Mouse (Mus musculus): ENCODE results near the gene Qars. TPM values are rescaled to one million over a fixed set of nuclear protein-coding genes. Genes with fewer than 3 reads are reported as not detected.
A peak's percentile ranks its signal among the peaks of the same experiment; 100 is the strongest.

Gene Qars
- total RNA-seq (2021) (100 to 1,000 TPM; 186 to 192 TPM), polyA plus RNA-seq (2012; rRNA removed) (173 and 186 TPM in 2 replicates)
- long read RNA-seq, transcript Qars-201 (24 exons, 2,800 nt): major isoform, 87 of 103 reads
- long read RNA-seq, partial matches to known transcripts: 7 of 103 reads
- long read RNA-seq, other reads (novel, unspliced or antisense): 9 of 103 reads

GRCm38 (mm10) chr9:108507619-108508434, at the start of gene Qars:
Gene Qars, plus strand, starts transcription at chr9:108507706.
- peak; percentile 97 for DNase-seq

GRCm38 (mm10) chr9:108459939-108460318, 47.6 kb upstream of the Qars start:
- no peak for DNase-seq

DNA sequence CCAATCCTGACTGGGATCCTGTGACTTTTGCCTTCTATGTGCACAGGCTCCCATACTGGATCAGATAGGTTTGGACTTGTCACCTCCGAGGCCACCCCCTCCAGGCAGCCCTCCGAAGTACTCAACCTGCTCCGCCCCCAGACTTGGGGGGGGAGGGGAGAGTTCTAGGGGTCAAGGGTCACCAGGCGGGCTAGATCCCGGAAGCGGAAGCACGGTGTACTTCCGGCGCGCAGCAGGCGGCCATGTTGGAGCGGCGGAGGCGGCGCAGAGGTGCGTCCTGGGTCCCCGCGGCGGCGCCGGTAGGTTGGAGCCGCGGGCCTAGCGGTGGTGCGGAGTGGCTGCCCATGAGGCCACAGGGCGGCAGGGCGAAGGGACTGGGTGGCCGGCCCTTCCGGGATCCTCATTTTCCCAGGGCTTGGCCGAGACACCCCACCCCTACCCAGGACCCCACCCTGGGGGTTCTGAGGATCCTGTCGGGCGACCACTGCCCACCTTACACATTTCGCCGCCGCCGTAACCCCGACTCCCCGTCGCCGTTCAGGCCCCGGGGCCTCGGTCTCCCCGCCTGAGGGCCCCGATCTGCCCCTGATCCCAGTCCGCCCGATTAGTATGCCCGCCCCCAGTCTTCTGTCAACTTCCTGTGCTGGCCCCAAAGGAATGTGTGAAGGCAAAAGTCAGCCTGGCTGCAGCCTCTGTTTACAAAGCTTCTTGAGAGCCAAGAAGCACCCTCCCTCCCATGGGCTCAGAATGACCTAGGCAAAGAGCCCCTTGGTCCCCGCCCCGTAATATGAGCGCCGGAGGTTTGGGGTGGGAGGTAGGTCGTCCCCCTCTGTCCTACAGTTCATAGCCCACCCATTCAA, 47.0 kb upstream of the Qars start, which contains the start of gene Ccdc71:
TSS of gene Ccdc71 (plus strand) at position 209 of the 860 bp plus-strand sequence.
- DNase-seq: peak; percentile 91

DNA sequence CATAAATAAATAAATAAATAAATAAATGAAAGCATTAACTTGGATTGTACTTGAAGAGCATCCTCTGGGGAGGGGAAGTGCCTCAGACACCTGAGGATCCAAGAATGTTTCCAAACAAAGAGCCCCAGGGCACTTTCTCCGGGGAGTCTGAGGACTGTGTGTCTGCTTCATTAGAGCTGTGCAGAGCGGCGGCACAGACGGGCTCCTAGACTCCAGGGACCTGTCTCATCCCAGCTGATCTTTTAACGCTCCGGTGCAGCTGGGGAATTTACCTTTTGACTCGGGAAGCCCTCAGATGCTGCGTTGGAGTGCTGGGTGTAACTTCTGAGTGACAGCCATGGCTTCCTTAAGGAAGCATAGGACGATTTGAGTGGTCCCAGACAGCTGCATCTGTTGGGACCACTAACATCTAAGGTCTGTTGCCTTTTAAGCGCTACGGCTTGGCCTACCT, 46.3 kb upstream of the Qars start, which contains the start of gene Klhdc8b:
TSS of gene Klhdc8b (minus strand) at position 401 of the 451 bp plus-strand sequence.
- DNase-seq: no peak

GRCm38 (mm10) chr9:108461675-108462074, 45.8 kb upstream of the Qars start:
- no peak for DNase-seq

DNA sequence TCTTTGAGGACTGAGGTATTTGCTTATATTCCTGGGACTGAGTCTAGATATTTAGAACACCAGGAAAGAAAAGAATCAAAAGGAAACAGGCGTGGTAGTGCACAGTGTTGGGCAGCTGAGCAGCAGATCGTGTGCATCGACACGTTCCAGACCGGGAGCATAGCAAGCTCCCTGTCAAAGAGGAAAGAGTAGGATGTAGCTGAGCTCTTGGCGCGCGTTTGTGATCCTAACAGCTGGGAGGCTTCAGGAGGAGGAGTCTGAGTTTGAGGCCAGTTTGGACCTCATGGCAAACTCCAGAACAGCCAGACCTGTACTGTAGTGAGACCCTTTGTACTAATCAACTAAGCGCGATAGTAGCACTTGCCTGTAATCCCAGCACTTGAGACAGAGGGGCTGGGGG, 45.3 kb upstream of the Qars start:
- no peak for DNase-seq

GRCm38 (mm10) chr9:108463713-108464112, 43.8 kb upstream of the Qars start:
- peak; percentile 79 for DNase-seq

GRCm38 (mm10) chr9:108466219-108466618, 41.3 kb upstream of the Qars start:
- DNase-seq: no peak

DNA sequence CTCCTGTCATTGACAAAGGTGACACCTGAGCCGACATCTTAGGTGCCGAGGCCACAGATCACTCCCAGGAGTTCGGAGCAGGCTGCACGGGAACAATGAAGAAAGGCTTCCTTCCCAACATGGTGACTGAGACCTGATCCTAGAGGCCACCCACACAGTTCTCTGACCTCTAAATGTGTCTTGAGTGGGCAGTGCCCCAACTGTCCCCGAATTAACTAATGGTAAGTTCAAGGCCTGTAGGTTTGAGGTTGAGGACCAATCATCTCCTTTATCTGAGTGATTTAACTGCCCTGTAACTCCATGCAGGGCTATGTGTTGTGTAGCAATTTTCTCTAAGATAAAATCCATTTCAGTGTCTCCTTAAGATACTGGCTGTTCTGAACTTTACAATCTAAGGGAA, 38.1 kb upstream of the Qars start:
- DNase-seq: no peak

- DNase-seq: no peak
Observed at GRCm38 (mm10) chr9:108469845-108470244, 37.7 kb upstream of the Qars start.

DNA sequence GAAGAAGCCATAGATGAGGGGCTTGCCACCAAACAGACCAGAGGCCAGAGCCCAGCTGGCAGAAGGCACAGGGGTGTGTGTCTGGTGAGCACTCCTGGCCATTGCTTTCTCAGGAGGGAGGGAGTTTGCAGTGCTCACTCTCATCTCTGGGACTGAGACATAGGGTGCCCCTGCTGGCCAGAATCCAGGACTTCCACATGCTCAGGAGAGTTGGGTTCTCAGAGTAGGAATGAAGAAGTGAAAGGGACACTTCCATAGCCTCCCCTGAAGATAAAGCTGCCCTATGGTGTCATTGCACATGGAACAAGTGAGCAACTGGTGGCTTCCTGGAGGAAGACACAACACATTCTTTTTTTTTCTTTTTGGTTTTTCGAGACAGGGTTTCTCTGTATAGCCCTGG, 33.0 kb upstream of the Qars start:
- DNase-seq: no peak

GRCm38 (mm10) chr9:108478638-108479156, 28.8 kb upstream of the Qars start:
- peak; percentile 89 for DNase-seq

GRCm38 (mm10) chr9:108479241-108479640, 28.3 kb upstream of the Qars start:
- no peak for DNase-seq

DNA sequence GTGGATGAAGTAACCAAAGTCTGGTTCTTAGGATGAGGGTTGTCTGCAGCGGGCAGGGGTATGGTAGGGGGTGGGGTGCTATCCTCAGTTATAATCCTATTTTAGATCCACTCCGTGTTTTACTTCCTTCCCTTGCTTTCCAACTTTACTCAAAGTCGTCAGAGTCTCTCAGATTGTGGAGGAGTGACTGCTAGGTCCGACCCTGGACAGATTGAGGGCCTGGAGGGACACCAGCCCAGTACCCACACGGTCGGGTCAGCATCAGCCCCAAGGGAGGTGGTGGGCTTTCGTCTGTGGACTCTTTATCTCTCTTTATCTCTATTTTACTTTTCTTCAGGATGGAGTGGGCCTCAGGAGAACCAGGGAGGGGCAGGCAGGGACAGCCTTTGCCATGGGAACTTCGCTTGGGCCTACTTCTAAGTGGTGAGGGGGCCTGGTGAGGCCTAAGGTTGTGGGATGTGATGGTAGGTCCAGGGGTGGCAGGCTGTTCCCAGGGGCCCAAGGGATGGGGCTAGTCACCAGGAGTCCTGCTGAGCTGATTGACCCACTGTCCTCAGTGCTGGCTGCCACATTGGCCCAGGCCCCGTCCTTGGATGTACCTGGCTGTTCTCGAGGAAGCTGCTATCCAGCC, 27.7 kb upstream of the Qars start, which contains the start of gene Lamb2:
TSS of gene Lamb2 (plus strand) at position 16 of the 631 bp plus-strand sequence.
- peak; percentile 71 for DNase-seq

- DNase-seq: no peak
Observed at GRCm38 (mm10) chr9:108480813-108481519, 26.5 kb upstream of the Qars start.

GRCm38 (mm10) chr9:108481520-108482210, 25.8 kb upstream of the Qars start:
- no peak for DNase-seq

- DNase-seq: no peak
Observed at GRCm38 (mm10) chr9:108483051-108483790, 24.3 kb upstream of the Qars start.

- DNase-seq: no peak
Observed at GRCm38 (mm10) chr9:108484021-108484420, 23.5 kb upstream of the Qars start.

DNA sequence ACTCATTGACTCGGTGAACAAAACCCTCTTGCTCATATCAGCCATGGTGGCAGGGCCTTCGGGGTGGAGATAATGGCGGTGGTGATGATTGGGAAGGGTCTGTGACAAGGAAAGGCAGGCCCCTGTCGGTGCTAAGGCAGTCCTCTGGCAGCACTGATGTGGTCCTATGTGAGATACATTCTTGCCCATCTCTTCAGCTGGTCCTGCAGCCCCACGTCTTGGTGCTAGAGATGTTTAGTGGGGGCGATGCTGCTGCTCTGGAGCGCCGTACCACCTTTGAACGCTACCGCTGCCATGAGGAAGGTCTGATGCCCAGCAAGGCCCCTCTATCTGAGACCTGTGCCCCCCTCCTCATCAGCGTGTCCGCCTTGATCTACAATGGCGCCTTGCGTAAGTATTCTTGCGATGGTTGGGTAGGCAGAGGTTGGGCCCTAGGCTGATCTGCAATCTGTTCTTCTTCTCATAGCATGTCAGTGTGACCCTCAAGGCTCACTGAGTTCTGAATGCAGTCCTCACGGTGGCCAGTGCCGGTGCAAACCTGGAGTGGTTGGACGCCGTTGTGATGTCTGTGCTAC, 22.1 kb upstream of the Qars start:
- DNase-seq: no peak

All from adrenal gland, adult 2 months (tissue).